Mouse (Mus musculus) midbrain, embryonic 13.5 days (tissue): ENCODE results near the gene Mesp1. TPM values are rescaled to one million over a fixed set of nuclear protein-coding genes. Genes with fewer than 3 reads are reported as not detected.

Experiments used
- ATAC-seq: fragments of 200-750 bp; cut with Nextera tagmentation; 2 replicates; pipeline ENCODE4 v1.8.0; 2017; ENCODE audit warnings: mild to moderate bottlenecking, moderate TSS enrichment, moderate library complexity
- H3K27ac ChIP-seq: fragments of 300-500 bp; sonication (generic); 2 replicates; pipeline ENCODE4 v1.5.1; 2015; ENCODE audit warnings: inconsistent platforms, mild to moderate bottlenecking, moderate library complexity
- H3K27me3 ChIP-seq: fragments of 300-500 bp; sonication (generic); 2 replicates; pipeline ENCODE4 v1.6.1; 2015; ENCODE audit warnings: mild to moderate bottlenecking, inconsistent platforms
- H3K36me3 ChIP-seq: fragments of 300-500 bp; sonication (generic); 2 replicates; pipeline ENCODE4 v1.6.1; 2015; ENCODE audit warnings: mild to moderate bottlenecking, inconsistent platforms
- H3K4me1 ChIP-seq: fragments of 300-500 bp; sonication (generic); replicated peaks from 2 replicates; pipeline ENCODE4 v1.6.1; 2015; ENCODE audit warnings: inconsistent platforms
- H3K4me2 ChIP-seq: fragments of 300-500 bp; sonication (generic); replicated peaks from 2 replicates; pipeline ENCODE4 v1.6.1; 2015; ENCODE audit warnings: moderate library complexity, mild to moderate bottlenecking, inconsistent platforms
- H3K4me3 ChIP-seq: fragments of 300-500 bp; sonication (generic); replicated peaks from 2 replicates; pipeline ENCODE4 v1.5.1; 2015; ENCODE audit warnings: mild to moderate bottlenecking, inconsistent platforms
- H3K9ac ChIP-seq: fragments of 300-500 bp; sonication (generic); replicated peaks from 2 replicates; pipeline ENCODE4 v1.6.1; 2015; ENCODE audit warnings: mild to moderate bottlenecking, inconsistent platforms
- H3K9me3 ChIP-seq: fragments of 300-500 bp; sonication (generic); 2 replicates; pipeline ENCODE4 v1.6.1; 2016; ENCODE audit warnings: mild to moderate bottlenecking, inconsistent platforms
- WGBS: fragments of 180-500 bp; shearing (Covaris S2); methylation state at CpG from one replicate; pipeline ENCODE4 v1.1.7; 2015; 5-methylcytosine and 5-hydroxymethylcytosine counted together
- polyA plus RNA-seq: library from polyadenylated mRNA; unstranded; fragments of >200 nt; fragmentation: Nextera tagmentation; extraction: Ambion mirVana; gene quantifications from 2 replicates; pipeline ENCODE4 v1.2.1, GENCODE M21; 2015

Gene Mesp1
- polyA plus RNA-seq, 1 experiment from 2014 or later: not detected

GRCm38 (mm10) chr7:79782516-79782855, 11.1 kb downstream of the Mesp1 start:
- Histone ChIP-seq H3K36me3 (no peaks in the 10 kb centered on the region), H3K4me3 (no peak overlapping the region), H3K9ac (no peak overlapping the region), H3K4me1 (0 out of 2 replicates have a peak, but pooled peaks cover 3% of the 10 kb centered on the region), H3K4me2 (no peak overlapping the region), H3K27me3 (0 out of 2 replicates have a peak, but pooled peaks cover 4% of the 10 kb centered on the region), H3K9me3 (no peaks in the 10 kb centered on the region), H3K27ac (no peak overlapping the region)
- WGBS: 87% methylated on average over 2 of the region's 2 CpGs
- no peak for ATAC-seq

- Histone ChIP-seq H3K27me3 (no peaks in the 10 kb centered on the region), H3K9me3 (no peaks in the 10 kb centered on the region), H3K4me2 (no peak overlapping the region), H3K4me3 (no peak overlapping the region), H3K4me1 (0 out of 2 replicates have a peak, but pooled peaks cover 3% of the 10 kb centered on the region), H3K9ac (no peak overlapping the region), H3K27ac (no peak overlapping the region), H3K36me3 (no peaks in the 10 kb centered on the region)
- WGBS: 78% methylated on average over 11 of the region's 11 CpGs
- no peak for ATAC-seq
Measured at GRCm38 (mm10) chr7:79781826-79782515, 11.6 kb downstream of the Mesp1 start.

GRCm38 (mm10) chr7:79780647-79781626, 12.7 kb downstream of the Mesp1 start:
- 31% methylated on average over 16 of the region's 16 CpGs for WGBS
- Histone ChIP-seq H3K4me2 (peak overlapping the region; percentile 41), H3K9me3 (no peaks in the 10 kb centered on the region), H3K4me1 (0 out of 2 replicates have a peak, but pooled peaks cover 3% of the 10 kb centered on the region), H3K27me3 (no peaks in the 10 kb centered on the region), H3K36me3 (no peaks in the 10 kb centered on the region), H3K4me3 (no peak overlapping the region; the same call in 1 of the 2 replicates), H3K27ac (no peak overlapping the region), H3K9ac (no peak overlapping the region)
- 0 out of 2 replicates have a peak, but pooled peaks have one; percentile 40 for ATAC-seq

- H3K27me3 ChIP-seq: no peaks in the 10 kb centered on the region
- H3K9me3 ChIP-seq: no peaks in the 10 kb centered on the region
- 46% methylated on average over 15 of the region's 15 CpGs for WGBS
- H3K4me3 ChIP-seq: no peak overlapping the region
- no peak overlapping the region for H3K27ac ChIP-seq
- ATAC-seq: no peak
- no peak overlapping the region for H3K4me2 ChIP-seq
- no peaks in the 10 kb centered on the region for H3K36me3 ChIP-seq
- H3K9ac ChIP-seq: no peak overlapping the region
- H3K4me1 ChIP-seq: 0 out of 2 replicates have a peak, but pooled peaks cover 4% of the 10 kb centered on the region
Measured at GRCm38 (mm10) chr7:79771561-79772512, 21.8 kb downstream of the Mesp1 start.

GRCm38 (mm10) chr7:79769664-79770063, 23.9 kb downstream of the Mesp1 start:
- 93% methylated on average over 3 of the region's 3 CpGs for whole genome bisulfite sequencing
- Histone ChIP-seq H3K4me1 (0 out of 2 replicates have a peak, but pooled peaks cover 4% of the 10 kb centered on the region), H3K9ac (no peak overlapping the region), H3K27ac (no peak overlapping the region), H3K27me3 (no peaks in the 10 kb centered on the region), H3K36me3 (no peaks in the 10 kb centered on the region), H3K4me3 (no peak overlapping the region), H3K4me2 (no peak overlapping the region), H3K9me3 (no peaks in the 10 kb centered on the region)
- no peak for ATAC-seq

GRCm38 (mm10) chr7:79765991-79766390, 27.6 kb downstream of the Mesp1 start:
- no peaks in the 10 kb centered on the region for H3K9me3 ChIP-seq
- 39% methylated on average over 1 of the region's 1 CpGs for WGBS
- no peak for ATAC-seq
- H3K36me3 ChIP-seq: no peaks in the 10 kb centered on the region
- H3K27ac ChIP-seq: no peak overlapping the region
- no peaks in the 10 kb centered on the region for H3K27me3 ChIP-seq
- no peak overlapping the region for H3K4me3 ChIP-seq
- H3K4me2 ChIP-seq: no peak overlapping the region
- H3K9ac ChIP-seq: no peak overlapping the region
- H3K4me1 ChIP-seq: no peaks in the 10 kb centered on the region

GRCm38 (mm10) chr7:79762106-79762505, 31.5 kb downstream of the Mesp1 start:
- WGBS: 82% methylated on average over 8 of the region's 8 CpGs
- Histone ChIP-seq H3K9me3 (no peaks in the 10 kb centered on the region), H3K4me1 (no peaks in the 10 kb centered on the region), H3K36me3 (no peaks in the 10 kb centered on the region), H3K27ac (no peak overlapping the region), H3K9ac (no peak overlapping the region), H3K4me3 (no peak overlapping the region), H3K27me3 (no peaks in the 10 kb centered on the region), H3K4me2 (no peak overlapping the region)
- ATAC-seq: no peak

- no peak overlapping the region for H3K4me2 ChIP-seq
- H3K4me3 ChIP-seq: no peak overlapping the region
- no peak overlapping the region for H3K9ac ChIP-seq
- H3K27me3 ChIP-seq: no peaks in the 10 kb centered on the region
- no peak for ATAC-seq
- WGBS: 85% methylated on average over 5 of the region's 5 CpGs
- H3K4me1 ChIP-seq: no peaks in the 10 kb centered on the region
- H3K27ac ChIP-seq: no peak overlapping the region
- H3K36me3 ChIP-seq: no peaks in the 10 kb centered on the region
- no peaks in the 10 kb centered on the region for H3K9me3 ChIP-seq
Measured at GRCm38 (mm10) chr7:79761124-79761876, 32.3 kb downstream of the Mesp1 start.

- ATAC-seq: no peak
- no peak overlapping the region for H3K27ac ChIP-seq
- H3K9me3 ChIP-seq: no peaks in the 10 kb centered on the region
- no peak overlapping the region for H3K4me2 ChIP-seq
- H3K27me3 ChIP-seq: no peaks in the 10 kb centered on the region
- no peaks in the 10 kb centered on the region for H3K36me3 ChIP-seq
- H3K9ac ChIP-seq: no peak overlapping the region
- no peaks in the 10 kb centered on the region for H3K4me1 ChIP-seq
- no peak overlapping the region for H3K4me3 ChIP-seq
Measured at GRCm38 (mm10) chr7:79759766-79760165, 33.8 kb downstream of the Mesp1 start.

GRCm38 (mm10) chr7:79758176-79758575, 35.4 kb downstream of the Mesp1 start:
- Histone ChIP-seq H3K4me2 (no peak overlapping the region), H3K9me3 (no peaks in the 10 kb centered on the region), H3K27me3 (no peaks in the 10 kb centered on the region), H3K9ac (no peak overlapping the region), H3K27ac (no peak overlapping the region), H3K4me1 (no peaks in the 10 kb centered on the region), H3K36me3 (no peaks in the 10 kb centered on the region), H3K4me3 (no peak overlapping the region)
- no peak for ATAC-seq
- 82% methylated on average over 6 of the region's 6 CpGs for WGBS

GRCm38 (mm10) chr7:79756334-79756733, 37.3 kb downstream of the Mesp1 start:
- no peak overlapping the region for H3K4me3 ChIP-seq
- 47% methylated on average over 2 of the region's 2 CpGs for WGBS
- H3K27ac ChIP-seq: no peak overlapping the region
- no peaks in the 10 kb centered on the region for H3K36me3 ChIP-seq
- H3K4me1 ChIP-seq: no peaks in the 10 kb centered on the region
- no peaks in the 10 kb centered on the region for H3K9me3 ChIP-seq
- H3K4me2 ChIP-seq: no peak overlapping the region
- H3K9ac ChIP-seq: no peak overlapping the region
- H3K27me3 ChIP-seq: no peaks in the 10 kb centered on the region
- ATAC-seq: no peak
